Mouse (Mus musculus): ENCODE measurements at regions not wholly inside any gene's neighbourhood (a gene's known extent, or its start where the extent isn't known, plus 50 kb on each side); places are given as distances from the start of the nearest gene placed in this dataset.

- no peak overlapping the region for H3K4me2 ChIP-seq (replicated peaks; ENCODE audit: low read depth, low read length, severe bottlenecking)
- no peak for TF ChIP-seq POLR2A (IDR thresholded peaks at IDR 0.05; ENCODE audit: borderline replicate concordance, extremely low read depth, insufficient read depth, insufficient read length)
- no peaks in the 10 kb centered on the region for H3K9me3 ChIP-seq (ENCODE audit: control insufficient read depth, low read length)
- H3K27ac ChIP-seq (replicated peaks; ENCODE audit: low read depth, low read length) = no peak overlapping the region
- no peaks in the 10 kb centered on the region for H3K4me1 ChIP-seq (ENCODE audit: control insufficient read depth, insufficient read depth, low read length)
- no peak for ATAC-seq (ENCODE audit: low FRiP score, low read depth)
- H3K9ac ChIP-seq (ENCODE audit: low read depth, low read length, severe bottlenecking) = no peak overlapping the region
- no peak for DNase-seq (ENCODE audit: low spot score)
- no peaks in the 10 kb centered on the region for H3K27me3 ChIP-seq (ENCODE audit: control insufficient read depth, insufficient read depth, low read length)
- no peak overlapping the region for H3K4me3 ChIP-seq (replicated peaks; ENCODE audit: low read length)
- H3K36me3 ChIP-seq (ENCODE audit: control insufficient read depth, insufficient read depth, low read length) = no peaks in the 10 kb centered on the region
These were observed 236.6 kb upstream of the Tle1 start for GRCm38 (mm10) chr4:72437367-72437766.

DNA sequence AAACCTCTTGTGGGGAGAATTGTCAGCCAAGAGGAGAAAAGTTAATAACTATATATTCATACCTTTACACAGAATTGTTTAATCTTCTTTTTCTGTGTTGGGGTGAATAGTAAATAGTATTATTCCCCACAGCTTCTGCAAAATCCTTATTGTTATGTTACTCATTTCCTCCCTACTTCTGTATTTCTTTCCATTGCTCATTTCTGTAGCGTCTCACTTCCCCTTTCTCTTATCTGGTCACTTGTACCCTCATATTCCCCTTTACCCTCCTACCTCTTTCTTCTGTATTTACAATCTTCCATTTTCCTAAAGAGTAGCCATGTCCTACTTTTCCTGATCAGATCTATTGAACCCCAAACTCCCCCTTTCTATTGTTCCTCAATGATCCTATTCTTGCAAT lies 224.6 kb upstream of the Tle1 start:
- no peak overlapping the region for H3K27ac ChIP-seq (replicated peaks; ENCODE audit: low read depth, low read length)
- no peak for DNase-seq (ENCODE audit: low spot score)
- no peaks in the 10 kb centered on the region for H3K4me1 ChIP-seq (ENCODE audit: control insufficient read depth, insufficient read depth, low read length)
- no peaks in the 10 kb centered on the region for H3K36me3 ChIP-seq (ENCODE audit: control insufficient read depth, insufficient read depth, low read length)
- no peaks in the 10 kb centered on the region for H3K27me3 ChIP-seq (ENCODE audit: control insufficient read depth, insufficient read depth, low read length)
- no peak overlapping the region for H3K4me3 ChIP-seq (replicated peaks; ENCODE audit: low read length)
- no peak overlapping the region for H3K9ac ChIP-seq (ENCODE audit: low read depth, low read length, severe bottlenecking)
- no peak overlapping the region for H3K4me2 ChIP-seq (replicated peaks; ENCODE audit: low read depth, low read length, severe bottlenecking)
- TF ChIP-seq POLR2A (IDR thresholded peaks at IDR 0.05; ENCODE audit: borderline replicate concordance, extremely low read depth, insufficient read depth, insufficient read length) = no peak
- no peak for ATAC-seq (ENCODE audit: low FRiP score, low read depth)
- 87% methylated on average over 1 of the region's 1 CpGs for WGBS
- no peaks in the 10 kb centered on the region for H3K9me3 ChIP-seq (ENCODE audit: control insufficient read depth, low read length)

GRCm38 (mm10) chr4:72412100-72412788 lies 211.5 kb upstream of the Tle1 start:
- DNase-seq (ENCODE audit: low spot score) (no peak), ATAC-seq (ENCODE audit: low FRiP score, low read depth) (no peak)
- no peak overlapping the region for H3K4me3 ChIP-seq (replicated peaks; ENCODE audit: low read length)
- no peaks in the 10 kb centered on the region for H3K27me3 ChIP-seq (ENCODE audit: control insufficient read depth, insufficient read depth, low read length)
- no peaks in the 10 kb centered on the region for H3K4me1 ChIP-seq (ENCODE audit: control insufficient read depth, insufficient read depth, low read length)
- H3K36me3 ChIP-seq (ENCODE audit: control insufficient read depth, insufficient read depth, low read length) = no peaks in the 10 kb centered on the region
- H3K9me3 ChIP-seq (ENCODE audit: control insufficient read depth, low read length) = no peaks in the 10 kb centered on the region
- H3K4me2 ChIP-seq (replicated peaks; ENCODE audit: low read depth, low read length, severe bottlenecking) = no peak overlapping the region
- 90% methylated on average over 8 of the region's 8 CpGs for WGBS
- no peak for TF ChIP-seq POLR2A (IDR thresholded peaks at IDR 0.05; ENCODE audit: borderline replicate concordance, extremely low read depth, insufficient read depth, insufficient read length)
- H3K27ac ChIP-seq (replicated peaks; ENCODE audit: low read depth, low read length) = no peak overlapping the region
- H3K9ac ChIP-seq (ENCODE audit: low read depth, low read length, severe bottlenecking) = no peak overlapping the region

GRCm38 (mm10) chr4:72411343-72411742 lies 210.6 kb upstream of the Tle1 start:
- WGBS = 95% methylated on average over 3 of the region's 3 CpGs
- ATAC-seq (ENCODE audit: low FRiP score, low read depth) = no peak
- no peak overlapping the region for H3K4me2 ChIP-seq (replicated peaks; ENCODE audit: low read depth, low read length, severe bottlenecking)
- H3K4me3 ChIP-seq (replicated peaks; ENCODE audit: low read length) = no peak overlapping the region
- no peaks in the 10 kb centered on the region for H3K4me1 ChIP-seq (ENCODE audit: control insufficient read depth, insufficient read depth, low read length)
- H3K27ac ChIP-seq (replicated peaks; ENCODE audit: low read depth, low read length) = no peak overlapping the region
- H3K9ac ChIP-seq (ENCODE audit: low read depth, low read length, severe bottlenecking) = no peak overlapping the region
- H3K27me3 ChIP-seq (ENCODE audit: control insufficient read depth, insufficient read depth, low read length) = no peaks in the 10 kb centered on the region
- no peaks in the 10 kb centered on the region for H3K9me3 ChIP-seq (ENCODE audit: control insufficient read depth, low read length)
- no peak for DNase-seq (ENCODE audit: low spot score)
- TF ChIP-seq POLR2A (IDR thresholded peaks at IDR 0.05; ENCODE audit: borderline replicate concordance, extremely low read depth, insufficient read depth, insufficient read length) = no peak
- H3K36me3 ChIP-seq (ENCODE audit: control insufficient read depth, insufficient read depth, low read length) = no peaks in the 10 kb centered on the region

- Histone ChIP-seq H3K4me2 (replicated peaks; ENCODE audit: low read depth, low read length, severe bottlenecking) (no peak overlapping the region), H3K9ac (ENCODE audit: low read depth, low read length, severe bottlenecking) (no peak overlapping the region), H3K4me1 (ENCODE audit: control insufficient read depth, insufficient read depth, low read length) (no peaks in the 10 kb centered on the region), H3K36me3 (ENCODE audit: control insufficient read depth, insufficient read depth, low read length) (no peaks in the 10 kb centered on the region), H3K27me3 (ENCODE audit: control insufficient read depth, insufficient read depth, low read length) (no peaks in the 10 kb centered on the region), H3K4me3 (replicated peaks; ENCODE audit: low read length) (no peak overlapping the region), H3K9me3 (ENCODE audit: control insufficient read depth, low read length) (no peaks in the 10 kb centered on the region), H3K27ac (replicated peaks; ENCODE audit: low read depth, low read length) (no peak overlapping the region)
- DNase-seq (ENCODE audit: low spot score) (no peak), ATAC-seq (ENCODE audit: low FRiP score, low read depth) (no peak)
- no peak for TF ChIP-seq POLR2A (IDR thresholded peaks at IDR 0.05; ENCODE audit: borderline replicate concordance, extremely low read depth, insufficient read depth, insufficient read length)
- WGBS = 77% methylated on average over 1 of the region's 1 CpGs
These were observed 200.0 kb upstream of the Tle1 start for GRCm38 (mm10) chr4:72400759-72401158.
